Mouse (Mus musculus) brown adipose tissue, adult 24 weeks (tissue): ENCODE data around the gene Eci1. TPM values are rescaled to one million over a fixed set of nuclear protein-coding genes. Genes with fewer than 3 reads are reported as not detected.
A peak's percentile ranks its signal among the peaks of the same experiment; 100 is the strongest.
"Not testable (repeated sequence)": the region's sequence is repeated elsewhere in the genome, so short reads cannot be mapped to it uniquely, and the experiment has no call there.

ENCODE experiments used
- H3K27ac ChIP-seq: fragments of 200-500 bp; replicated peaks from 2 replicates; pipeline ENCODE4 v1.5.1; 2012; ENCODE audit warnings: low read depth, mild to moderate bottlenecking, low read length
- H3K4me1 ChIP-seq: fragments of 200-500 bp; 2 replicates; pipeline ENCODE4 v1.6.1; 2012; ENCODE audit warnings: low read length, mixed read lengths; ENCODE audit not compliant: control insufficient read depth, insufficient read depth, insufficient read length
- H3K4me3 ChIP-seq: fragments of 200-500 bp; 2 replicates; pipeline ENCODE4 v1.5.1; 2012; ENCODE audit warnings: low read depth, mild to moderate bottlenecking, low read length, moderate library complexity; ENCODE audit not compliant: insufficient read depth
- polyA plus RNA-seq: library from polyadenylated mRNA; stranded (reverse); fragments of >200 nt; gene quantifications from 2 replicates; pipeline ENCODE4 v1.2.4, GENCODE M21; 2012; ENCODE audit not compliant: missing spikeins, insufficient read depth, insufficient read length

Eci1 gene
- polyA plus RNA-seq, 1 experiment: 1,121 TPM

DNA sequence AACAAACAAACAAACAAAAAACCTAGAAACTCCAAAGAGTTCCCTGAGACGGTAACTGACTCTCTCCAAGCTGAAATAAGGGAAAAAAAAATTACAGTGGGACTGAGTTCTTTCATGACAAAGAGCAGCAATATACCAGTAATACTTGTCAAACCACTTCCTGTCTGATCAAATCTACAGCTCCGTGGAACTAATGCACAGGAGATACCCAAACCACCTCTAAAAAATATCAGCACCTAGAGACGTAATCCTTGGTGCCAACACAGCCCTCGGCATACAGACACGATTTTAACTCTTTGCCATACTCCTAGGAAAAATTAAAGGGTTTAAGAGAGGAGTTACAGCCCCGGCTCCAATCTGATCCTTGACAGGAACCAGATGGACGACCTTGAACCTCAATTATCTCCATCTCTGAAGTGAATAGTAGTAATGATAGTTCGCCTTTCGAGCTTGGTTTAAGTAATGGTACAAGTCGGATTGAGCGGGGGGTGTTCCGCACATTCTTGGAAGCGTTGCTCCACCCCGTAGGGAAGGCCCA, 27.8 kb downstream of the Eci1 start:
- Histone ChIP-seq H3K4me3 (peak overlapping the region; percentile 74), H3K27ac (peak overlapping the region; percentile 63), H3K4me1 (no peaks in the 10 kb centered on the region)

DNA sequence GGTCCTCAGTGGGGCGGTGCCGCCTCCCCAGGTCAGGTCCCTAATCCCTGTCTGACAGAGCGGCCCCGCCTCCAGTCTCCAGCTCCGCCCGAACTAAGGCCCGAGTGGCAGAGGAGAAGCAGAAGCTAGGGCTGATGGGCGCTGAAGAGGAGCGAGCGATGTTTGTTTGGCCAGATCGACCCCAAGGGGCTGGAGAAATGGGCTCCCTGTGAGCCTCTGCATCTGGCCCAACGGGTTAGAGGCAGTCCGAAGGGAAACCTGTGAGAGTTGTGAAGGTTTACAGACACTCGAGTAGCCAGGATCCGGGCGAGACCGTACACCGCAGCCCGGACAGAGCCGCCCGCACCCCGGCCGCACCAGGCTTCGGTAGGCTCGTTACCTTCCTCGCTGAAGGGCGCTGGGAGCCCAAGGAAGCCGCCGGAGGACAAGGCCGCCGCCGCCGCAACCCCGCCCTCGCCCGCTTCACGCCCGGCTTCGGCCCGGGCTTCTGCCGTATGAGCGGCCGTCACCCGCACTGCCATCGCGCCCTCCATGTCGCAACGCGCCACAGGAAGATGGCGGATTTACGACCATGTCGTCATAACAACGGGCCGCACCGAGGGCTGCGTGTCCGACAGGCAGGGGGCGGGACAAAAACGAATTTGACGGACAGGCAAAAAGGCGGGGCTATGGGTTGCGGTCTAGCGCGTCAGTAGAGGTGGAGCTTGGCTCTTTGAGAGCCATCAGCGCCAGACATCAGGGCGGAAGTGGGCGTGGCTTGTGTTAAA, 28.5 kb downstream of the Eci1 start:
- peak overlapping the region; percentile 74 for H3K4me3 ChIP-seq
- H3K4me1 ChIP-seq: no peaks in the 10 kb centered on the region
- H3K27ac ChIP-seq: peak overlapping the region; percentile 79

DNA sequence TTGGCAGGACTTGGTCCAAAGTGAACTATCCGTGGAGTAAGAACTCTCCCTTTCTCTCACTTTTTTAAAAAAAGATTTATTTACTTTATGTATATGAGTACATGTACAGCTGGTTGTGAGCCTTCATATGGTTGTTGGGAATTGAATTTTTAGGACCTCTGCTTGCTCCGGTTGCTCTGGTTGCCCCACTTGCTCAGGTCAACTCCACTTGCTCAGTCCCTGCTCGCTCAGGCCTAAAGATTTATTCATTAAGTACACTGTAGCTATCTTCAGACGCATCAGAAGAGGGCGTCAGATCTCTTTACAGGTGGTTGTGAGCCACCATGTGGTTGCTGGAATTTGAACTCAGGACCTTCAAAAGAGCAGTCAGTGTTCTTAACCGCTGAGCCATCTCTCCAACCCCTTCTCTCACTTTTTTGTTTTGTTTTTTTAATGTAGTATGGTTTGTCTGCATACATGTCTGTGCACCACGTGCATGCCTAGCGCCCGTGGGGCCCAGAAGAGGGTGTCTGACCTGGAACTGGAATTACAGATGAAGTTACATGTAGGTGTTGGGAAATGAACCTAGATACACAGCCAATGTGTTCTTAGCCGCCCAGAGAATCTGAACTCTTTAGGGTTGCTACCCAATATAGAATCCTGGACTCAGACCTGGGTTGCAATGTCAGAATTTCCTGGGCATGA, 29.2 kb downstream of the Eci1 start:
- H3K4me3 ChIP-seq: 0 out of 2 replicates have a peak overlapping the region, but pooled peaks have one; percentile 17
- H3K27ac ChIP-seq, H3K4me1 ChIP-seq: not testable (repeated sequence)

DNA sequence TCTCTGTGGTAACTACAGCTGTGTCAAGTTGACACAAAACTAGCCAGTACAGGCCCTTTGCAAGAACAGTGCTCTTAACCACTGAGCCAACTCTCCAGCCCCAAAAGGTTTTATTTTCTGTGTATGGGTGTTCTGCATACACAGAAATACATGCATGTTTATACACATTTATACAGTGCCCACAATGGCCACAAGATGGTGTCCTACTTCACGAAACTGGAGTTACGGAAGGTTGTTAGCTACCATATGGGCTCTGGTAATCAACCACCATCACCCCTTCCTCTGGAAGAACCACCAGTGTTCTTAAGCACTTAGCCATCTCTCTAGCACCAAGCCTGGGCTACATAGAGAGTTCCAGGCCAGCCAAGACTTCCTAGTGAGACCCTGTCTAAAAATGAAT, 35.1 kb downstream of the Eci1 start:
- no peak overlapping the region for H3K4me3 ChIP-seq
- no peak overlapping the region for H3K27ac ChIP-seq
- H3K4me1 ChIP-seq: no peaks in the 10 kb centered on the region

DNA sequence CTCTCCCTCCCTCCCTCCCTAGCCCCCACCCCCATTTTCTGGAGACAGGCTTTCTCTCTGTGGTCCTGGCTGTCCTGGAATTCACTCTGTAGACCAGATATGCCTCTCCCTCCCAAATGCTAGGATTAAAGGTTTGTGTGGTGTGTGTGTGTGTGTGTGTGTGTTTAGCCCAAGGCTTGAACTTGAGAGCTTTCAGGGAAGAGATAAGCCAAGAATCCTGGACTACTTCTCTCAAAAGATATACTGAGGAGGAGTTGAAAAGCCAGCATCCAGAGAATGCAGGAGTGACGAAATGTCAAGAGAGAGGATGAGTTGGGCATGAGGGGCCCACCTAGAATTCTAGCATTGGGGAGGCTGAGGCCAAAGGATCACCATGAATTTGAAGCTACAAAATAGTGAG, 36.5 kb downstream of the Eci1 start:
- Histone ChIP-seq H3K4me3 (no peak overlapping the region), H3K4me1 (no peaks in the 10 kb centered on the region), H3K27ac (no peak overlapping the region)

DNA sequence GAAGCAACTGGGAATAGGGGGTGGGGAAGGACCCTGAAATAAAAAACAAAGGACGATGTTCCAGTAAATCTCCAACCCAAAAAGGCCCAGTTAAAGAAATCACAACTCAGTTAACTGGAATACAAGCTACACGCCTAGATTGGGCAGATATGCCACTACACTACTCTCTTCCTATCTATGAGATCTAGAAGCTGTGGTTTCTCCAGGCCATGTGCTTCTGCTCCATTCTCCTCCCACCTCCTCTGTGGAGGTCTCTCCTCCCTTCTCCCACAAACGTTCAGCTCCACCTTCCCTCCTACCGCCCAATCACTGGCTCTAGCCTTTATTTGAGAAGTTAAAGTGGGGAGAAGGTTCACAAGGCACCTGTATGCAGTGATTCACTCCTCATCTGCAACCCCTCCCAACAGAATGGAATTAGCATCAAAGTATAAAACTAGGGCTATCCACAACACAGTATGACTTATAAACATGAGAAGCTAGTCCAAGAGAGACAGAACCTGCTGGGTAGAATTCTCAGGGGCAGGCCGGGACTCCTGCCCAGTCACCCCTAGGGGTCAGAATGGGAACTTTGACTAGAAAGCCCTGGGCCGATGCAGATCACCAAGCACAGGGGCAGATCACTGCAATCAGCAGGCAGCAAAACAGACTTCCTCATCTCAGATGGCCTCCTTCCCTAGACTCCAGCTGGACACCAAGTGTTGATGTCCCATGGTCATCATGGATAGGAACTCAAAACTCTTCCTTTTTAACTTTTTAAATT, 37.1 kb downstream of the Eci1 start:
- Histone ChIP-seq H3K4me1 (no peaks in the 10 kb centered on the region), H3K27ac (no peak overlapping the region), H3K4me3 (no peak overlapping the region)

DNA sequence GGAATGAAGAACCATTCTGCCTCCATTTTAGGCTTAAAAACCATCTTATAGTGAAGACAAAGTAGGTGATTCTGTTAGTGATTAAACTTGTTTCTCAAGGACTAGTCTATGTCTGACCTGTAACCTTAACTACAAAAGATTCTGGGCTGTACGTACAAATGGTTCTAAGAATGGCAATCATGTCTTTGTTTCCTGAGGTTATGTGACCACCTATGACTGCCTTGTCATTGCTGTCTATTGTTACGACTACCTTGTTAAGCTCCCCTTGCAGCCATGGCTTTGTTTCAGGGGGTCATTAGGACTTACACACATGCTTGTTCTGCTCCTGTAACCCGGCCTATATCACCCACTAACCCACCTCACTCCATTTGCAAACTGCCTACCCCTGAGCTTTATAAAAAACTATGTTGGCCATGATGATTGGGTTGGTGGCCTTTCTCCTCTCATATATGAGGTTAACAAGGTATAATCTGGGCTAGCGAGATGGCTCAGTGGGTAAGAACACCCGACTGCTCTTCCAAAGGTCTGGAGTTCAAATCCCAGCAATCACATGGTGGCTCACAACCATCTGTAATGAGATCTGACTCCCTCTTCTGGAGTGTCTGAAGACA, 42.3 kb downstream of the Eci1 start:
- H3K4me3 ChIP-seq: no peak overlapping the region
- peaks cover 14% of the 10 kb centered on the region for H3K4me1 ChIP-seq
- H3K27ac ChIP-seq: no peak overlapping the region

DNA sequence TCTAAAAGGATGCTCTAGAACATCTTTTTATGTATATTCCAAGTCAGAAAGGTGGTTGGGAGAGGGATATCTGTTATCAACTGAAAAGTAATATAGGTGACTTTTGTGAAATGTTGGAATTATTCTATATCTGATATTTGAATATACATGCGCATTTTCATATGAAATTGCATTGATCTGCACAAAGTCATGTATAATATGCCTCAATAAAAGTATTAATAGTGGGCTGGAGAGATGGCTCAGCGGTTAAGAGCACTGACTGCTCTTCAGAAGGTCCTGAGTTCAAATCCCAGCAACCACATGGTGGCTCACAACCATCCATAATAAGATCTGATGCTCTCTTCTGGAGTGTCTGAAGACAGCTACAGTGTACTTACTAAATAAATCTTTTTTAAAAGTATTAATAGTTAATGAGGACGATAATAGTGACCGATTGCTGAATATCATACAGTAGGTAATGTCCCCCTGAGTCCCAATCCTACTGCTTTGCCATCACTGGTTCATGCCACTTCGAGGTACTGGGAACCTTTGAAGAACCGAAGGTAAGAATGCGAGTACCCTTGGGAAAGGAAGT, 43.0 kb downstream of the Eci1 start:
- Histone ChIP-seq H3K4me1 (peaks cover 14% of the 10 kb centered on the region), H3K4me3 (peak overlapping the region; percentile 82), H3K27ac (peak overlapping the region; percentile 83)

DNA sequence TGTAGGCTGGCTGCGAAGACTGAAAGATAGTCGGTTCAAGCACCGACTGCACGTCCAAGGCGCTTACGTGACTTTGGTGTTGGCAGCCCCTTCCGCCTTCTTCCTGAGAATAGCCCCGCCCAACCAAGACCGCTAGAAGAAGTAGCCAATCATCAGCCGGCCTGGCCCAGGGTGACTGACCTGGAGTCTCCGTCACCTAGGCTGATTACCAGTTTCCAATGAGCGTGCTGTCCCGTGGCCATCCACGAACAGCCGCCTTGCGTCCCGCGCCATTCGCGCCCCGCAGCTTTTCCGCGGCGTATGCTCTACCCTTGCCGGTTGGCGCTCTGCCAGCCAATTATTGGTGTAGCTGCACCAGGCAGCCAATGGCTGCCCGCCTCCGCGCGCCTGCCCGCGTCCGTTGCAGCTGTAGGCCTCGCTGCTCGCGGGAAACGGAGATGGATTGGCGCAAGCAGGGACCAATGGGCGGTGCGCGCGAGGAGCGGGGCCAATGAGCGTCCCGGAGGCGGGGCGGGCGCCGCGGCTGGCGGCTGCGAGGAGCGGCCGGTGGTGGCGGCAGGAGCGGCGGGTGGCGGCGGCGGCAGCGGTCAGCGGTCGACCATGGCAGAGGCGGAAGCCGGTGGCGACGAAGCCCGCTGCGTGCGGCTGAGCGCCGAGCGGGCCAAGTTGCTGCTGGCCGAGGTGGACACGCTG, 43.6 kb downstream of the Eci1 start, which contains the start of the genes E4f1 and Pgp:
Gene E4f1, minus strand, starts transcription at position 404 of the 693 bp plus-strand sequence.
Gene Pgp, plus strand, starts transcription at position 483 of the 693 bp plus-strand sequence.
- peak within 1 kb of the TSS; percentile 82 for H3K4me3 ChIP-seq
- H3K4me1 ChIP-seq: peaks cover 14% of the 10 kb centered on the region
- H3K27ac ChIP-seq: peak within 1 kb of the TSS; percentile 83

DNA sequence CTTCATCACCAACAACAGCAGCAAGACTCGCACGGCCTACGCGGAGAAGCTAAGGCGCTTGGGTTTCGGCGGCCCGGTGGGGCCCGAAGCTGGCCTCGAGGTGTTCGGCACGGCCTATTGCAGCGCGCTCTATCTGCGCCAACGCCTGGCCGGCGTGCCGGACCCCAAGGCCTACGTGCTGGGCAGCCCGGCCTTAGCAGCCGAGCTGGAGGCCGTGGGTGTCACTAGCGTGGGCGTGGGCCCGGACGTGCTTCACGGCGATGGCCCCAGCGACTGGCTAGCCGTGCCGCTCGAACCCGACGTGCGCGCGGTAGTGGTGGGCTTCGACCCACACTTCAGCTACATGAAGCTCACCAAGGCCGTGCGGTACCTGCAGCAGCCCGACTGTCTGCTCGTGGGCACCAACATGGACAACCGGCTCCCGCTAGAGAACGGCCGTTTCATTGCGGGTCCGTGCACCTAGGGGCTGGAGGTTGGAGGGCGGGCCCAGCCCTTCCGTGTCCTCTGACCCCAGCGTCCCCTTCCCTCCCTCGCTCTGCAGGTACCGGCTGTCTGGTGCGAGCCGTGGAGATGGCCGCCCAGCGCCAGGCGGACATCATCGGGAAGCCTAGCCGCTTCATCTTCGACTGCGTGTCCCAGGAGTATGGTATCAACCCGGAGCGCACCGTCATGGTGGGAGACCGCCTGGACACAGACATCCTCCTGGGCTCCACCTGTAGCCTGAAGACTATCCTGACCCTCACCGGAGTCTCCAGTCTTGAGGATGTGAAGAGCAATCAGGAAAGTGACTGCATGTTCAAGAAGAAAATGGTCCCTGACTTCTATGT, 44.5 kb downstream of the Eci1 start:
- Histone ChIP-seq H3K4me3 (peak overlapping the region; percentile 79), H3K27ac (peak overlapping the region; percentile 36), H3K4me1 (peaks cover 14% of the 10 kb centered on the region)

DNA sequence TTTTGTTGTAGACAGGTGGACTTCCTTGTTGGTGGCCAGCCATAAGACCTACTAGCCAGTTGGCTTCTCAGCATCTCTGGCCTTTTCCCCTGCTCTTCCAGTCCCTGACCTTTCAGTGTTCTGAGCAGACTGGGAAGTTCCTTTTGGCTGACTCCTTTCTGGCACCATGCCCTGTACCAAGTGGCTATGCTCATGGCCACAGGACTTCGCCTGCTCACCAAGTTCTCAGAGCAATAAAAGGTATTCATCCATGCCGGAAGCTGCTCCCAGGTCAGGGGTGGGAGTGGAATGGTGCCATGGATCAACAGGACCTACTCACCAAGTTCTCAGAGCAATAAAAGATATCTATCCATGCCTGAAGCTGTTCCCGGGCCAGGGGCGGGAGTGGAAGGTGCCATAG, 46.1 kb downstream of the Eci1 start:
- Histone ChIP-seq H3K27ac (peak overlapping the region; percentile 22; the same call in 1 of the 2 replicates), H3K4me1 (peaks cover 14% of the 10 kb centered on the region), H3K4me3 (no peak overlapping the region)

DNA sequence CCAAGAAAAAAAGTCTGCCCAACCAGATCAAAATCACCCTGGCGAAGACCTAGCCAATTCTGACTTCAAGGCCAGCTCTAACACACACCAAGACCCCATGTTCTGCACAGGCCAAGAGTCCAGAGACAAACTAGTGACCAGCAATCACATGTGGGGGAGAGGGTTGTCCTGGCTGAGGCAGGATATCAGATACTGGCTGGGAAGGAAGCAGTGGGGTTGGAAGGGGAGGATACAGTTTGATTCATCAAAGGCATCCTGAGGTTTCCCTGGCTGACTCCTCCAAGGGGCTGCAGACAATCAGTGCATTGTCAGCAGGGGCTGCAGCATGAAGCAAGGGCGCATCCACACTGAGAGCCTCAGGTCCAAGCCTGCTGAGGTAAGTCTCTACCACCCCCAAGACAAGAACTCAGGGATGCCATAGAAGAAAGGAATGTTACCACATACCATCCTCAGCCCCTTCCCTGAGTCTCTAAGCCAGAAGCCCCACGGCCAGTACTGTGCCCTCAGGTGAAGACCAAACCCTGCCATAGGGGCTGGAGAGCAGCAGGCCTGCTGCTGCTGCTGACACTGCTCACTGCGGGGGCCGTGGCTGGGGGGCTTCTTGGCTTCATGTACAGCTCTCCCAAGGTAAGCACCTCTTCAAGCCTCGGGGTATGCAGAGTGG, 47.3 kb downstream of the Eci1 start, which contains the start of gene Bricd5:
Gene Bricd5, plus strand, starts transcription at position 273 of the 664 bp plus-strand sequence.
- H3K4me3 ChIP-seq: no peak within 1 kb of the TSS
- no peak within 1 kb of the TSS for H3K27ac ChIP-seq
- H3K4me1 ChIP-seq: peaks cover 14% of the 10 kb centered on the region

DNA sequence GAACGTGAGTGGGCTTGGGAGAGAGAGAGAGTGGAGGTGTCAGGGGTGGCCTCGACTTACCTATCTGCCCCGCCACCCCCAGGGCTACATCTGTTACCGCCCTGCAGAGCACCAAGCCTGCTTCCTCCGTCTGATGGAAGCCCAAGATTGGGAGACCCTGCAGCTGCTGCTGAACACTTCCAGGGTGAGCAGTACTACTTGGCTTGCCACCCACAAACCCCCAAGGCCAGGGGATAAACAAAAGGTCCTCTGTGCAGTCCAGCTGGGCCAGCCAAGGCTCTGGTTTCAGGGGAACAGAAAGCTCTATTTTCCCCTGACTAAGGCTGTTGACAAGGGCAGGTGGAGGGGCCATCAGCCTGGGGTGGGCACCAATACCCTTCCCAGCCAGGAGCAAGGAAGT, 48.1 kb downstream of the Eci1 start:
- Histone ChIP-seq H3K4me1 (peaks cover 14% of the 10 kb centered on the region), H3K4me3 (no peak overlapping the region), H3K27ac (no peak overlapping the region)
